25 mouse cellular contexts compared by ENCODE assay signal in the genomic region with DNA sequence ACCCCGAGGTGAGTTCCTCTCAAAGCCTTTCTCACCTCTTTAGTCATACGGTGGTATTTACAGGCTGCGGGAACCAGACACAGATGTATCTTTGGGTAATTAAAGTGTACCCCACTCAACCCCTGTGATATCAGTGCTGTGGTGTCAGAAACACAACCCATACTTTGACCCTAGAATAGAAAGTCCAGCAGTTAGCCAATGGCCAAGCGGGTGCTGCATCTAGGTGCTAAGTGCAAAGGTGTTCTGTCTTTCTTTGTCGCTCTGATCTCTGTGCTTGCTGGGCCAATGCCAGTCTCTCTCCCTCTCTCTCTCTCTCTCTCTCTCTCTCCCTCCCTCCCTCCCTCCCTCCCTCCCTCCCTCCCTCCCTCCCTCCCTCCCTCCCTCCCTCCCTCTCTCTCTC.
A peak's percentile ranks its signal among the peaks of the same experiment; 100 is the strongest.
DNase-seq lines count a peak whose midpoint lies in the region; ATAC-seq and TF ChIP-seq lines count a peak whose summit lies in the region.
"Had no signal": no experiment of that assay in that cellular context is flagged by ENCODE, and none has a peak within 500 bp of the region (broad histone marks: within the 10 kb centered on the region; RNA-seq: fewer than 3 reads in every experiment).

No protein-coding gene starts in this region.

- TF ChIP-seq EP300 in stomach, postnatal 0 days (optimal IDR thresholded peaks at IDR 0.05): no peak

- no peak for TF ChIP-seq CTCF in liver, adult 2 months (IDR thresholded peaks at IDR 0.05; ENCODE audit: low read depth, low read length)
- TF ChIP-seq CTCF in stomach, postnatal 0 days (IDR thresholded peaks at IDR 0.05; ENCODE audit: low read depth): no peak

- peak; percentile 72 for DNase-seq in liver, adult 2 months (ENCODE audit: extremely low read depth, low read depth, low spot score)
- peak; percentile 4 for DNase-seq in stomach, postnatal 0 days (ENCODE audit: low spot score)
- DNase-seq in cerebellum, adult 9-10 months: no peak
- DNase-seq: adrenal gland, adult 2 months; adrenal gland, postnatal 14 days; cerebellum, adult 11 months; cerebellum, adult 2 months; cerebellum, postnatal 10 days; cerebellum, postnatal 36 days; embryo, embryonic 11 days; gastrocnemius, postnatal 10 days; gastrocnemius, postnatal 36 days had no signal

- no peak overlapping the region for H3K4me3 ChIP-seq in heart, embryonic 14.5 days (ENCODE audit: control insufficient read depth in 1 of 2, insufficient read depth in 1 of 2, low read depth in 1 of 2, low read length in 2 of 2)
- H3K4me3 ChIP-seq in heart, embryonic 12.5 days: no peak overlapping the region
- H3K4me3 ChIP-seq in liver, adult 2 months (ENCODE audit: insufficient read depth, low read depth, low read length): no peak overlapping the region
- H3K4me3 ChIP-seq in liver, embryonic 12.5 days: no peak overlapping the region
- H3K4me3 ChIP-seq in stomach, postnatal 0 days (ENCODE audit: low read depth, low read length): no peak overlapping the region
- H3K4me3 ChIP-seq: embryonic facial prominence, embryonic 10.5 days; embryonic facial prominence, embryonic 13.5 days; erythroblast, embryonic 14.5 days; forebrain, embryonic 12.5 days; forebrain, embryonic 15.5 days; hindbrain, embryonic 12.5 days; hindbrain, embryonic 15.5 days had no signal

- 49% methylated on average over 5 of the region's 5 CpGs for WGBS in heart, embryonic 14.5 days
- WGBS in heart, embryonic 12.5 days: 51% methylated on average over 5 of the region's 5 CpGs
- 58% methylated on average over 5 of the region's 5 CpGs for WGBS in liver, adult 2 months
- 74% methylated on average over 5 of the region's 5 CpGs for WGBS in liver, embryonic 12.5 days (ENCODE audit: insufficient replicate concordance)
- 87% methylated on average over 5 of the region's 5 CpGs for WGBS in stomach, postnatal 0 days

- TF ChIP-seq POLR2A in liver, adult 2 months (IDR thresholded peaks at IDR 0.05; ENCODE audit: extremely low read depth, insufficient read depth, low read length): no peak

- H3K9ac ChIP-seq in heart, embryonic 14.5 days (ENCODE audit: low read length): no peak overlapping the region
- H3K9ac ChIP-seq in heart, embryonic 12.5 days: no peak overlapping the region
- H3K9ac ChIP-seq in liver, adult 2 months (ENCODE audit: low read depth, low read length): no peak overlapping the region
- no peak overlapping the region for H3K9ac ChIP-seq in liver, embryonic 12.5 days
- no peak overlapping the region for H3K9ac ChIP-seq in stomach, postnatal 0 days (ENCODE audit: low read length)
- H3K9ac ChIP-seq: embryonic facial prominence, embryonic 13.5 days; forebrain, embryonic 12.5 days; forebrain, embryonic 15.5 days; hindbrain, embryonic 12.5 days; hindbrain, embryonic 15.5 days had no signal

- H3K79me2 ChIP-seq in liver, adult 2 months (ENCODE audit: control insufficient read depth, insufficient read depth, low read length): no peaks in the 10 kb centered on the region

- H3K36me3 ChIP-seq in heart, embryonic 14.5 days (ENCODE audit: control insufficient read depth, insufficient read depth, low read length): no peaks in the 10 kb centered on the region
- H3K36me3 ChIP-seq in heart, embryonic 12.5 days: no peaks in the 10 kb centered on the region
- no peaks in the 10 kb centered on the region for H3K36me3 ChIP-seq in liver, adult 2 months (ENCODE audit: control insufficient read depth, insufficient read depth, low read length)
- no peaks in the 10 kb centered on the region for H3K36me3 ChIP-seq in liver, embryonic 12.5 days
- H3K36me3 ChIP-seq in stomach, postnatal 0 days (ENCODE audit: control insufficient read depth, insufficient read depth, low read length): no peaks in the 10 kb centered on the region
- H3K36me3 ChIP-seq: embryonic facial prominence, embryonic 10.5 days; embryonic facial prominence, embryonic 13.5 days; forebrain, embryonic 12.5 days; forebrain, embryonic 15.5 days; hindbrain, embryonic 12.5 days; hindbrain, embryonic 15.5 days had no signal

- H3K27me3 ChIP-seq in heart, embryonic 14.5 days (ENCODE audit: control insufficient read depth, insufficient read depth, low read length): no peaks in the 10 kb centered on the region
- H3K27me3 ChIP-seq in heart, embryonic 12.5 days (replicated peaks): no peaks in the 10 kb centered on the region
- no peaks in the 10 kb centered on the region for H3K27me3 ChIP-seq in liver, adult 2 months (ENCODE audit: control insufficient read depth, insufficient read depth, low read length)
- no peaks in the 10 kb centered on the region for H3K27me3 ChIP-seq in liver, embryonic 12.5 days (replicated peaks)
- no peaks in the 10 kb centered on the region for H3K27me3 ChIP-seq in stomach, postnatal 0 days (ENCODE audit: control insufficient read depth, insufficient read depth, low read length)
- H3K27me3 ChIP-seq: forebrain, embryonic 12.5 days; forebrain, embryonic 15.5 days; hindbrain, embryonic 12.5 days; hindbrain, embryonic 15.5 days had no signal

- ATAC-seq in heart, embryonic 14.5 days (ENCODE audit: insufficient number of reproducible peaks, insufficient read depth, low FRiP score, low read depth): peak; percentile 51; the same call in 1 of the 2 replicates
- no peak for ATAC-seq in heart, embryonic 12.5 days (ENCODE audit: insufficient number of reproducible peaks, low FRiP score)
- no peak for ATAC-seq in liver, embryonic 12.5 days
- ATAC-seq in stomach, postnatal 0 days (ENCODE audit: low FRiP score, low TSS enrichment): no peak
- ATAC-seq: CD4-positive, CD25-positive, alpha-beta regulatory T cell, adult 4 months; forebrain, embryonic 15.5 days; intestine, postnatal 0 days had no signal

- peaks cover 28 to 36% of the 10 kb centered on the region in 2 experiments for H3K4me1 ChIP-seq in heart, embryonic 14.5 days (ENCODE audit: control insufficient read depth in 2 of 2, insufficient read depth in 2 of 2, low read length in 2 of 2)
- H3K4me1 ChIP-seq in heart, embryonic 12.5 days (replicated peaks): peaks cover 38% of the 10 kb centered on the region
- H3K4me1 ChIP-seq in liver, adult 2 months (ENCODE audit: control insufficient read depth, insufficient read depth, low read length): peaks cover 14% of the 10 kb centered on the region
- H3K4me1 ChIP-seq in liver, embryonic 12.5 days: no peaks in the 10 kb centered on the region
- no peaks in the 10 kb centered on the region for H3K4me1 ChIP-seq in stomach, postnatal 0 days (replicated peaks; ENCODE audit: control insufficient read depth, insufficient read depth)

- no peaks in the 10 kb centered on the region for H3K9me3 ChIP-seq in heart, embryonic 14.5 days (ENCODE audit: control insufficient read depth, low read length)
- no peaks in the 10 kb centered on the region for H3K9me3 ChIP-seq in heart, embryonic 12.5 days (replicated peaks)
- H3K9me3 ChIP-seq in liver, embryonic 12.5 days (replicated peaks): no peaks in the 10 kb centered on the region
- no peaks in the 10 kb centered on the region for H3K9me3 ChIP-seq in stomach, postnatal 0 days (ENCODE audit: control insufficient read depth, low read length)
- H3K9me3 ChIP-seq: embryonic facial prominence, embryonic 10.5 days; embryonic facial prominence, embryonic 13.5 days; forebrain, embryonic 12.5 days; forebrain, embryonic 15.5 days; hindbrain, embryonic 12.5 days; hindbrain, embryonic 15.5 days had no signal

- H3K4me2 ChIP-seq in heart, embryonic 14.5 days (ENCODE audit: low read length): no peak overlapping the region
- no peak overlapping the region for H3K4me2 ChIP-seq in heart, embryonic 12.5 days
- H3K4me2 ChIP-seq in liver, embryonic 12.5 days: no peak overlapping the region
- H3K4me2 ChIP-seq in stomach, postnatal 0 days (replicated peaks; ENCODE audit: low read depth): no peak overlapping the region
- H3K4me2 ChIP-seq: embryonic facial prominence, embryonic 13.5 days; forebrain, embryonic 12.5 days; forebrain, embryonic 15.5 days; heart, embryonic 11.5 days; hindbrain, embryonic 12.5 days; hindbrain, embryonic 15.5 days had no signal

- H3K27ac ChIP-seq in heart, embryonic 14.5 days (replicated peaks in 1 of 2; ENCODE audit: control insufficient read depth in 1 of 2, insufficient read depth in 1 of 2, low read depth in 2 of 2, low read length in 2 of 2): peak overlapping the region in 1 of 2 experiments; percentile 17; a peak in 1 of 4 replicates
- no peak overlapping the region for H3K27ac ChIP-seq in heart, embryonic 12.5 days (ENCODE audit: poor library complexity, severe bottlenecking)
- H3K27ac ChIP-seq in liver, adult 2 months (replicated peaks; ENCODE audit: insufficient read depth, low read depth, low read length): peak overlapping the region; percentile 15
- no peak overlapping the region for H3K27ac ChIP-seq in liver, embryonic 12.5 days
- H3K27ac ChIP-seq in stomach, postnatal 0 days (replicated peaks): no peak overlapping the region
- H3K27ac ChIP-seq: embryonic facial prominence, embryonic 10.5 days; embryonic facial prominence, embryonic 13.5 days; forebrain, embryonic 12.5 days; forebrain, embryonic 15.5 days; hindbrain, embryonic 12.5 days; hindbrain, embryonic 15.5 days had no signal
